Mouse (Mus musculus): Measurements from ENCODE around the gene Mrgprg. TPM values are rescaled to one million over a fixed set of nuclear protein-coding genes. Genes with fewer than 3 reads are reported as not detected.
A peak's percentile ranks its signal among the peaks of the same experiment; 100 is the strongest.

Mrgprg gene
- total RNA-seq, 1 experiment, result not detected

DNA sequence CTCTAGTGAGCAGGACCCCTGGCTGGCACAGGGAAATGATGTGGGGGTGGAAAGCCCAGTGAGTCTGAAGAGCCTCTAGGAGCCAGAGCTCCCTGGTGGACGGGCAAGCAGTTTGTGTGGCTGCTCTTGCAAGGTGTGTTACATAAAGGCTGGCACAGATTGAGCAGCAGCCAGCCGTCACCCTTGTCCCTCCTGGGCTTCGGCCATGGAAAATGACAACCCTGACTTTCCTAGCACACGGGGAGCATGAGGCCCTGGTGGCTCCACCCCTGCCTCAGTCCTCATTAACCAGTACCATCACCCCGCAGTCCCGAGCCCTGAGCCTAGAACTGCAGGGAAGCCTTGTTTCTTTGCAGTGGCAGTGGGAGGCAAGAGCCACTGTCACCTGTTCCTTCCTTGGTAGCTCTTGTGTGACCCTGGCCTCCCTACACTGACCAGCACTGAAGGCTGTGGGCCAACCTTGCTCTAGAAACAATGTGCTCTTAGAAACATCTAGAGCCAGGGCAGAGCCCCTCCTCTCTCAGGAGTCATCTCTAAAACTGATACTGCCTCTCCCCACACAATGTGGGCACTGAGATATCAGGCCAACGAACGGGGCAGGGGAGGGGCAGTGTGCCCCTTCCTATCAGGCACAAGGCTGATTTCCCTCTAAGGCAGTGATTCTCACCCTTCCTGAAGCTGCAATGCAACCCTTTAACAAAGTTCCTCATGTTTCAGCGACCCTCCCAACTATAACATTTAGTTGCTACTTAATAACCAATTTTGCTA, 11.3 kb downstream of the Mrgprg start:
- in situ Hi-C loops (cut with MboI; ENCODE audit: low sequenced_read_pairs in 2 of 2, unreplicated experiment in 2 of 2), result loop anchor here in 1 of 2 experiments (10.0 kb wide), 1 partner anchor 141 kb away; no protein-coding TSS in a partner anchor
- peaks cover 0 to 6% of the 10 kb centered on the region in 2 experiments; a peak in 2 of 4 replicates for H3K4me1 ChIP-seq (ENCODE audit: control insufficient read depth in 2 of 2, insufficient read depth in 2 of 2, low read length in 2 of 2, poor library complexity in 1 of 2)
- TF ChIP-seq ZC3H11A (IDR thresholded peaks at IDR 0.05; ENCODE audit: borderline replicate concordance, low read depth, low read length) (no peak), HCFC1 (IDR thresholded peaks at IDR 0.05; ENCODE audit: borderline replicate concordance, insufficient read depth, low read length) (no peak), ZNF384 (IDR thresholded peaks at IDR 0.05; ENCODE audit: low read depth, low read length) (no peak), CHD2 (IDR thresholded peaks at IDR 0.05; ENCODE audit: low read depth, low read length) (no peak), MAFK (IDR thresholded peaks at IDR 0.05; ENCODE audit: insufficient read depth, low read depth, low read length) (no peak)
- no peak overlapping the region for H3K27ac ChIP-seq (ENCODE audit: insufficient read depth, low read depth, low read length, poor library complexity, severe bottlenecking)
- H3K36me3 ChIP-seq (ENCODE audit: control insufficient read depth, insufficient read depth, low read length, poor library complexity, severe bottlenecking), result no peaks in the 10 kb centered on the region
- DNase-seq (ENCODE audit: low read depth, low spot score), result no peak
- no peaks in the 10 kb centered on the region for H3K9me3 ChIP-seq (ENCODE audit: control insufficient read depth, insufficient read depth, low read depth, low read length)
- no peak overlapping the region for H3K4me3 ChIP-seq (ENCODE audit: insufficient read depth in 1 of 2, low read depth in 1 of 2, low read length in 2 of 2, poor library complexity in 1 of 2, severe bottlenecking in 1 of 2)
- no peak overlapping the region for H3K9ac ChIP-seq (ENCODE audit: insufficient read depth, low read depth, low read length, poor library complexity, severe bottlenecking)

DNA sequence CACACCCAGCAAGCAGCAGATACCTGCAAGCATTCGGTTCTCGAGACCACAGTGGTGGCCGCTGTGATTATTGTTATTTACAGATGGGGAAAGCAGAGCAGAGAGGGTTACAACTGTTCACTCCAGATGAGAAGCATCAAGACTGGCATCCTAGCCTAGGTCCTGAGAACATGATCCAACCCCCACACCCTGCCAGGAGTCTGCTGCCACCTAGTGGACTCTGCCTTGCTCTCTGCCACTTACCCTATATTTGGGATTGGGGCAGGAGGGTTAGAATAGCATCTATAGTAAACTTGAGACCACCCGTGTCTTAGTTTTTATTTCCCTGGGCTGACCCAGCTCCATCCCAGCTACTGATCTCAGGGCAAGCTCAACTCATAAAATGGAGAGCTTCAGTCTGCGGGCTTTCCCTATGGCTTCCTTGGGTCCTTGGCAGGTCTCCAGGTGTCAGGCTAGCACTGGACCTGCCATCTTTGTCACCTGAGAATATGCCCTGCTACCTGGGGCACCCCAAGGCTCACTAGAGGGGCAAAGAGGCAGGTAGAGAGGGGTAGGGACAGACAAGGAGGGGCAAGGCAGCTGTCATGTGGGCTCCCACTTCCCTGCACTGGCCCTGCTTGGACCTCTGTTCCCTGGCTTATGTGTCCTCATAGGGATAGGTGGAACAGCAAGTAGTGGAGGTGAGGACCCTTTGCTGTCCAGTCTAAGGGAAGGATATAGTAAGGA, 12.6 kb downstream of the Mrgprg start:
- no peak for TF ChIP-seq ZC3H11A (IDR thresholded peaks at IDR 0.05; ENCODE audit: borderline replicate concordance, low read depth, low read length)
- TF ChIP-seq HCFC1 (IDR thresholded peaks at IDR 0.05; ENCODE audit: borderline replicate concordance, insufficient read depth, low read length), result no peak
- no peak for TF ChIP-seq ZNF384 (IDR thresholded peaks at IDR 0.05; ENCODE audit: low read depth, low read length)
- no peak for TF ChIP-seq MAFK (IDR thresholded peaks at IDR 0.05; ENCODE audit: insufficient read depth, low read depth, low read length)
- no peak for TF ChIP-seq CHD2 (IDR thresholded peaks at IDR 0.05; ENCODE audit: low read depth, low read length)
- no peak overlapping the region for H3K27ac ChIP-seq (ENCODE audit: insufficient read depth, low read depth, low read length, poor library complexity, severe bottlenecking)
- no peak overlapping the region for H3K9ac ChIP-seq (ENCODE audit: insufficient read depth, low read depth, low read length, poor library complexity, severe bottlenecking)
- H3K4me1 ChIP-seq (ENCODE audit: control insufficient read depth in 2 of 2, insufficient read depth in 2 of 2, low read length in 2 of 2, poor library complexity in 1 of 2), result peaks cover 0 to 6% of the 10 kb centered on the region in 2 experiments; a peak in 2 of 4 replicates
- DNase-seq (ENCODE audit: low read depth, low spot score), result peak; percentile 46
- in situ Hi-C loops (cut with MboI; ENCODE audit: low sequenced_read_pairs in 2 of 2, unreplicated experiment in 2 of 2), result loop anchor here in 1 of 2 experiments (5.0 to 10.0 kb wide), 2 partner anchors 47 to 139 kb away; no protein-coding TSS in a partner anchor
- no peak overlapping the region for H3K4me3 ChIP-seq (ENCODE audit: insufficient read depth in 1 of 2, low read depth in 1 of 2, low read length in 2 of 2, poor library complexity in 1 of 2, severe bottlenecking in 1 of 2)
- H3K36me3 ChIP-seq (ENCODE audit: control insufficient read depth, insufficient read depth, low read length, poor library complexity, severe bottlenecking), result no peaks in the 10 kb centered on the region
- H3K9me3 ChIP-seq (ENCODE audit: control insufficient read depth, insufficient read depth, low read depth, low read length), result no peaks in the 10 kb centered on the region

DNA sequence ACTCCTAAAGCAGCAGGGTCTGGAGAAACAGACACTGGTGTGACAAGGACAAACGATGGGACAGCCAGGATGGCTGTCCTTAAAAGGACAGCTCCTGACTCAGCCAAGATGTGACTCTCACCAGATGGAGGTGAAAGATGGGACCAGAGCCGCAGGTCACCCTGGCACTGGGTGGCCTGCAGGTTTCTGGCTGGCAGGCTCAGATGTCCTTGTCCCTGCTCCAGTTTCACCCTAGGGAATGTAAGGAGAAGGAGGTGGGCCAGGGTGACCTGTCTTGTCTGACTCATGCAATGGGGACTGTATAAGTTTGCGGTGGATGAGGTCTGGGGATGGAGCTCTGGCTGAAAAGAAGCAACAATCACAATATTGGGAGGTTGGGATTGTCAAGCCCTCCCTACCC, 14.2 kb downstream of the Mrgprg start:
- Histone ChIP-seq H3K27ac (ENCODE audit: insufficient read depth, low read depth, low read length, poor library complexity, severe bottlenecking) (no peak overlapping the region), H3K4me1 (ENCODE audit: control insufficient read depth in 2 of 2, insufficient read depth in 2 of 2, low read length in 2 of 2, poor library complexity in 1 of 2) (peaks cover 0 to 6% of the 10 kb centered on the region in 2 experiments; a peak in 2 of 4 replicates)
- in situ Hi-C loops (cut with MboI; ENCODE audit: low sequenced_read_pairs in 2 of 2, unreplicated experiment in 2 of 2), result loop anchor here in 1 of 2 experiments (5.0 to 10.0 kb wide), 2 partner anchors 45 to 138 kb away; no protein-coding TSS in a partner anchor

DNA sequence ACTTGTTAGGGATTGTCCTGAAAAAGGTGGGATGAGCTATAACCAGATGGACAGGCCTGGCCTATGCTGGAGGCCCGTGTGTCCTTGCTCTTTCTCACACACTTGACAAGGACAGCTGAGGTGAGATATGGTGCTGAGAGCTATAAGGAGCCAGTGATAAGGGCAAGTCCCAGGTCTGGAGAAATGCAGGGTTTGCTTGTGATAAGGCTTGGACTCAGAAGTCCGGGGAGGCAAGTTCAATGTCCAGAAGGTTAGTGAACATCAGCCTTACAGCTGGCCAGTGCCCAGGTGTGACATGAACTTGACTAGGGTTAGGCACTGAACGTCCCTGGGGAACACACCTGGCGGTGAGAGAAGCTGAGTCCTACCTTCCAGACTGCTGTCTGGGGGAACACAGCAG, 14.7 kb downstream of the Mrgprg start:
- no peaks in the 10 kb centered on the region for H3K36me3 ChIP-seq (ENCODE audit: control insufficient read depth, insufficient read depth, low read length, poor library complexity, severe bottlenecking)
- TF ChIP-seq ZC3H11A (IDR thresholded peaks at IDR 0.05; ENCODE audit: borderline replicate concordance, low read depth, low read length), result no peak
- no peak for TF ChIP-seq MAFK (IDR thresholded peaks at IDR 0.05; ENCODE audit: insufficient read depth, low read depth, low read length)
- no peak for TF ChIP-seq CHD2 (IDR thresholded peaks at IDR 0.05; ENCODE audit: low read depth, low read length)
- TF ChIP-seq ZNF384 (IDR thresholded peaks at IDR 0.05; ENCODE audit: low read depth, low read length), result no peak
- TF ChIP-seq HCFC1 (IDR thresholded peaks at IDR 0.05; ENCODE audit: borderline replicate concordance, insufficient read depth, low read length), result no peak
- no peak overlapping the region for H3K4me3 ChIP-seq (ENCODE audit: insufficient read depth in 1 of 2, low read depth in 1 of 2, low read length in 2 of 2, poor library complexity in 1 of 2, severe bottlenecking in 1 of 2)
- no peaks in the 10 kb centered on the region for H3K9me3 ChIP-seq (ENCODE audit: control insufficient read depth, insufficient read depth, low read depth, low read length)
- peaks cover 0 to 3% of the 10 kb centered on the region in 2 experiments; a peak in 2 of 4 replicates for H3K4me1 ChIP-seq (ENCODE audit: control insufficient read depth in 2 of 2, insufficient read depth in 2 of 2, low read length in 2 of 2, poor library complexity in 1 of 2)
- H3K27ac ChIP-seq (ENCODE audit: insufficient read depth, low read depth, low read length, poor library complexity, severe bottlenecking), result no peak overlapping the region
- in situ Hi-C loops (cut with MboI; ENCODE audit: low sequenced_read_pairs in 2 of 2, unreplicated experiment in 2 of 2), result loop anchor here in 1 of 2 experiments (5.0 to 10.0 kb wide), 2 partner anchors 45 to 137 kb away; no protein-coding TSS in a partner anchor
- no peak for DNase-seq (ENCODE audit: low read depth, low spot score)
- no peak overlapping the region for H3K9ac ChIP-seq (ENCODE audit: insufficient read depth, low read depth, low read length, poor library complexity, severe bottlenecking)

More for the DNA sequence above, 14.2 kb downstream of the Mrgprg start:
- Histone ChIP-seq H3K36me3 (ENCODE audit: control insufficient read depth, insufficient read depth, low read length, poor library complexity, severe bottlenecking) (no peaks in the 10 kb centered on the region), H3K9me3 (ENCODE audit: control insufficient read depth, insufficient read depth, low read depth, low read length) (no peaks in the 10 kb centered on the region), H3K4me3 (ENCODE audit: insufficient read depth in 1 of 2, low read depth in 1 of 2, low read length in 2 of 2, poor library complexity in 1 of 2, severe bottlenecking in 1 of 2) (no peak overlapping the region), H3K9ac (ENCODE audit: insufficient read depth, low read depth, low read length, poor library complexity, severe bottlenecking) (no peak overlapping the region)
- no peak for DNase-seq (ENCODE audit: low read depth, low spot score)
- no peak for TF ChIP-seq MAFK (IDR thresholded peaks at IDR 0.05; ENCODE audit: insufficient read depth, low read depth, low read length)
- no peak for TF ChIP-seq ZNF384 (IDR thresholded peaks at IDR 0.05; ENCODE audit: low read depth, low read length)
- TF ChIP-seq ZC3H11A (IDR thresholded peaks at IDR 0.05; ENCODE audit: borderline replicate concordance, low read depth, low read length), result no peak
- TF ChIP-seq HCFC1 (IDR thresholded peaks at IDR 0.05; ENCODE audit: borderline replicate concordance, insufficient read depth, low read length), result no peak
- TF ChIP-seq CHD2 (IDR thresholded peaks at IDR 0.05; ENCODE audit: low read depth, low read length), result no peak
